Mouse (Mus musculus) lung, postnatal 4 days (tissue): ENCODE results near the gene Cdk19.

Source experiments
- DNase-seq, 2 experiments: peaks; one replicate each; pipeline ENCODE4 v3.0.0; 2021

Gene Cdk19

GRCm38 (mm10) chr10:40444586-40444985, 105.2 kb downstream of the Cdk19 start:
- no peak for DNase-seq

DNA sequence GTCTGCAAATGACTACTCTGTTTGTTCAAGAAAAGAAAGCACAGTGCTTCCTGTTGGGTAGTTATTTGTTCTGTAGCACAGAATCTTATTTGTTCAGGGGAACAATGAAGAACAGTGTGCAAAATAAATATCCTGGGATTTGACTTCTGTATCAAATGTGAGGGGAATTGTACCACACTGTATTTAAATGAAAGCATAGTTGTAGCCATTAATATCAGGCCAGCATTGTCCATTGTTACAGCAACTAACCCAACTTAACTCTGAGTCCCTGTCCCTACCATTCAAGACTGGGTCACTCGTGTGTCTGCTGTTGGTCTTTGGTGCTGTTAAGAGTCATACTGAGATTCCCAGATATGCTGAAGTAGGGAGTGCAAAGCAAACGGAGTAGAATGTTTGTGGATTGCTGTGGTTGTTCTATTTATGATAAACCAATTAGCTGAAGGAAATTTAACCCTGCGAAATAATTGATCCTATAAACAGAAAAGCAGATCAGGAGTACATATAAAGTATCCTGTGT, 106.8 kb downstream of the Cdk19 start:
- no peak for DNase-seq

- no peak for DNase-seq
Measured at GRCm38 (mm10) chr10:40446630-40447029, 107.3 kb downstream of the Cdk19 start.

- DNase-seq = no peak
Measured at GRCm38 (mm10) chr10:40447295-40447694, 107.9 kb downstream of the Cdk19 start.

- no peak for DNase-seq
Measured at GRCm38 (mm10) chr10:40447921-40448320, 108.6 kb downstream of the Cdk19 start.

- no peak for DNase-seq
Measured at GRCm38 (mm10) chr10:40448444-40448843, 109.1 kb downstream of the Cdk19 start.

DNA sequence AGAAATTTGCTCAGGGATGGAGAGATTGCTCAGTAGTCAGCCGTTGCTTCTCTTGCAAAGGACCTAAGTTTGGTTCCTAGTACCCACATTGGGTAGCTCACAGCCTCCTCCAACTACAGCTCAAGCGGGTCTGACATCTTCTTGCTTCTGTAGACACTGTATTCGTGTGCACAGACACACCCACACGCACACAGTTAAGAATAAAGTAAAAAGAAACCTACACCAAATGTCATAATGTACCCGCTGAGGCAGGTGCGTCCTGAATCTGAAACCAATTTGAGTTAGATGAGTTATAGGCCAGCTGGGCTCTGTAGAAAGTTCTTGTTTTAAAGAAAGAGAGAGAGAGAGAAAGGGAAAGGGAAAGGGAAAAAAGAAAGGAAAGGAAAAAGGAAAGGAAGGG, 110.2 kb downstream of the Cdk19 start:
- no peak for DNase-seq

GRCm38 (mm10) chr10:40450171-40450570, 110.8 kb downstream of the Cdk19 start:
- no peak for DNase-seq

DNA sequence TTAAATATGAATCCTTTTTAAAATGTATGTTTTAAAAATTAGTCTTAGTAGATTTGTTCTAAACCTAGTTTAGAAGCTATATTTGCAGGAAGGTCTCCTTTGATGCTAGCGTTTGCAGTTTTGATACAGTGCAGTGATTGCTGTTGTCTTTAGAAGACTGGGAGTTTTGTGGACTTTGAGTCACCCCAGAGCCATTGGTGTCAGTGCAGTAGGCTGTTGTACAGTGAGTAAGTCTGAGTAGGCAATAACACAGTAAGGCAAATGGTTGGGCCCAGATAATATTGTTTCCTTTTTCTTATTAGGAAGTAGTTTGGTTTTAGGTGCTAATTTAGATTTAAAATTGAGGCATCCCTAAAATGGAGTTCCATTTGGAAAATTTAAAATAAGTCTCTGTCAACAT, 117.8 kb downstream of the Cdk19 start:
- DNase-seq = no peak

- no peak for DNase-seq
Measured at GRCm38 (mm10) chr10:40459141-40459540, 119.8 kb downstream of the Cdk19 start.

- DNase-seq = no peak
Measured at GRCm38 (mm10) chr10:40461362-40461761, 122.0 kb downstream of the Cdk19 start.

GRCm38 (mm10) chr10:40462257-40462656, 122.9 kb downstream of the Cdk19 start:
- no peak for DNase-seq

DNA sequence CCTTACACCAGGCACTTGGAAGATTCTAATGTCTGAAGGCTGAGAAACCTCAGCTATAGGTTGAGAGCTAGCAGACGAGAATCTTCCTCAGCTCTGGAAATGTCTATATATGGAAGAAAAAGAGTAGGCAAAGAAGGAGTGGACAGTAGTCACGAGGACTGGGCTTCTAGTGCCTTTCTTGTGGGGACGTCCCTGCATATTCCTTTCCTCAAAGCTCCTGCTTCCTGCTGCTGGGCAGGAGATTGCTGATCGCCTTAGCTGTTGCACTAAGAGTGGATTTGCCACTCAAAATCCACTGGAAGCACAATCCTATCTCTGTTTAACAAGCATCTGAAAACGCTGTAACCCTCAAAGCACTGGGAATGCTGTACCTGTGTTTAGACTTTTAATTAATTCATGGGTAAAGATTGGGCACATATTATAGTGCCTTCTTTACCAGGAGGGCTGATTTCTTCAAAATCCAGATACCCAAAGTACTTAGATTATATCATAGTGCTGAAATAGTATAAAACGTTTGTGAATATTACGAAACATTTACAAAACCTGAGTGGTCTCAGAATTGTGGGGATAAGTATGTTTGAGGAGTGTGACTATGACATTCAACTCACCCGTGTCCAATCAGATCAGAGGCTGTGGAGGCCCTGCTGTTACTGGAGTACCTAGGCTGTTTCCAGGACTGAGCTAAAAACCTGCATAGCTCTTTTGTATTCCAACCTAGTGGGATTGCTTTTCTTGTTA, 128.0 kb downstream of the Cdk19 start:
- no peak for DNase-seq

- no peak for DNase-seq
Measured at GRCm38 (mm10) chr10:40467912-40468254, 128.5 kb downstream of the Cdk19 start.

DNA sequence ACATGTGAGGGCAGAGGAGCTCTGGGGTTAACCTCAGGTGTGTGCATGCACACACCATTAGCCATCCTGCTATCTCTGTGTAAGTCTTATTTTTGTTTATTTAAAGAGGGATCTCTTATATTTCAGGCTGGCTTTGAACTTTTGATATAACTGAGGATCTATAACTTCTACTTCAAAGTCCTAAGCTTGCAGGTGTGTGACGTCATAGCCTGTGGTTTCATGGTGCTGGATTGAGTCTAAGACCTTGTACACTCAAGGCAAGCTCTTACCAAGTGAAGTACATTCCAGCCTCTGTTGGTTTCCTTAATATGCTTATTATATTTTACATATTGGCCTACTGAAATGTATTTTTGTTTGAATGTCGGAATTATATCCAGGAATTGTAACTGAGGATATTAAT, 129.8 kb downstream of the Cdk19 start:
- no peak for DNase-seq

- DNase-seq = peak; percentile 49 to 54
Measured at GRCm38 (mm10) chr10:40476535-40477285, 137.3 kb downstream of the Cdk19 start.

GRCm38 (mm10) chr10:40477426-40478075, 138.2 kb downstream of the Cdk19 start:
- DNase-seq = no peak

GRCm38 (mm10) chr10:40478626-40479025, 139.3 kb downstream of the Cdk19 start:
- DNase-seq = no peak

GRCm38 (mm10) chr10:40479216-40479615, 139.9 kb downstream of the Cdk19 start:
- DNase-seq = no peak

DNA sequence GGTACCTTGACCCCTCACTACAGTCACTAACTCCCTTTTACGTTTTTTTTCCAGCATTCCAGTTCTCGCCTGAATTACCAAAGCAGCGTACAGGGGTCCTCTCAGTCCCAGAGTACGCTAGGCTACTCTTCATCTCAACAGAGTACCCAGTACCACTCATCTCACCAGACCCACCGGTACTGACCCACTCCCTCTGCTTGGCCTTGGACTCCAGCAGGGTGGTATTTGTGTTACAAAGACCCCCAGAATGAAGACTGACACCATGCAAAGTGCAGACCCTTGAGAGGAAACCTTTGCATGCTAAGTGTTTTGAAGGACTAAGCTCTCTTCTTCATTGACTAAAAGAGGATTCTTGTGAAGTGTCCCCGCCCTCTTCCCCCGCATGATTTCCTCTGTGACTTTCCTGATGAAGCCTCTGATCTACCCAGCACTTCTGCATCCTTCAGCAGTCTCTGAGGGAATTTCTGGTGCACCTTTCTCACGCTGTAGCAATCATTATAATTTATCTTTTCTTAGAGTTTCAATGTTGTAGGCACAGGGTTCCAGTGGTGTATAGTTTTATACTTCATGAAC, 140.3 kb downstream of the Cdk19 start:
- DNase-seq = no peak

DNA sequence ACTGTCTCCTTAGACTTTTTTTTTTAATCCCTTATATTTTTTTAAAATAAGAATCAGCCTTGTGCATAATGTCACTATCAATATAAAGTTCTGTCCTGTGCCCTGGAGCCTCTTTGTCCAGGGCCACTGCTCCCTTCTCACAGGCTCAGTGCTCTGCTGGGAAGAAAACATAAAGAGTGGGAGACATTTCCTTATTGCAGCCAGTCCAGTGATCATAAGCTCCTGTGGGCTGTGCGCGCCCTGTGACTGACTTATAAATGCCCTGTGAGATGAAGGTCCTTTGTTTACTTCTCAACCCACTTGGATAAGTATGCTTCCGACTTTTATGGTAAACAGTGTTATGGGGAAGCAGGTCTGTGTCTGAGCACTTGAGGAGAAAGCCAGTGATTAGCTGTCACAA, 142.2 kb downstream of the Cdk19 start:
- no peak for DNase-seq

DNA sequence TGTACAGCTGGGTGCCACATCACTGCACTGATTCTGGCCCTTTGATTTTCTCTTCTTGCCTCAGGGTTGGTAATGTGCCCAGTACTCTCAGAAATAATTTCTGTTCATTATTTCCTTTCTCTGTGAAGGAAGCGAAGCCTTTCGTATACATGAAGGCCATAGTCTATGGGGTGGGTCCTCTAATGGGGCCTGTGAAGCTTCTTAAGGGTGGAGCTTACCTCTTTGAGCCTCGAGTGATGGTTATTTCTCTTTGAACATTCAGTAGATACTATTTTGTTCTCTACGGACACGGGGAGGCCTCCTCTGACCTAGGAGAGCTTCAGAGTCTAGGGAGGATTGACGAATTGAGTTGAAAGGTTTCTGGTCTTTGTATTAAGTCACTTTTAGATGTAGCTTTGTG, 142.9 kb downstream of the Cdk19 start:
- DNase-seq = no peak

GRCm38 (mm10) chr10:40489086-40489796, 149.9 kb downstream of the Cdk19 start:
- no peak for DNase-seq
